Mouse (Mus musculus): ENCODE results near the gene Schip1. TPM values are rescaled to one million over a fixed set of nuclear protein-coding genes. Genes with fewer than 3 reads are reported as not detected.
A peak's percentile ranks its signal among the peaks of the same experiment; 100 is the strongest.

Gene Schip1
- total and polyA plus RNA-seq, 2 experiments from 2014 or later = 114 to 192 TPM

DNA sequence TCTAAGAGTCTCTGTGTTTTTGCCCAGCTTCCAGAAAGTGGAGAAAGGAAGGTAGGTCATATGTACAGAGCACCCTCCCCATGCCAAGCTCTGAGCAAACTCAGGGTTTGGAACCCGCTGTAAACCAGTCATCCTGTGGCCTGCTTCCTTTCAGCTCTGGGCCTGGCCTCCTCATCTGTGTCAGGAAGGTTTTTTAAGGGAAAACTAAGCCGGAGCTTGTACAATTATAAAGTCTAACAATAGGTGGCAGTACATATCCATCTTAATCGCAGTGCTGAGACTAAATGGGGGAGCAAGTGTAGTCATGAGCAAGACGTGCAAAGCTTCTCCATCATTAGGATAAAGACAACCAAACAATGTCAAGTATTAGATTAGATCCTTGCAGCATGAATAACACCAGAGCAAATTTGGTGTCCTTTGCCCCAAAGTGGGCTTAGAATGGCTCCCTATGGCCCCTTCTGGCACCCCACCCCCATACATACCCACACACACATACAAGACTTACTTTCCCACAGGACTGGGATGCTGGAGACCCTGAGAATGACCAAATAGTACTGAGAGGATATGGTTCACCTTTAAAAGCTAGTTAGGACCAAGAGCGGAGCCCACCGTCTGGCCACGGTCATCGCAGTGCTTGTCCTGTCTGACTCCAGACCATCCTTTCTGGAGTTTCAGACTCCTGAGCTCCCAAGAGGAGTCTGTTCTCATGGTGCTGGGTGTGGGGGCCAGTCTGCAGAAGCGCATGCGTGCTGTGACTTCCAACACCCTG, 550.6 kb downstream of the Schip1 start:
- no peaks in the 10 kb centered on the region for H3K9me3 ChIP-seq (ENCODE audit: low read length)
- no peak overlapping the region for H3K4me2 ChIP-seq (ENCODE audit: low read depth)
- peak; percentile 68 for ATAC-seq
- WGBS = 63% methylated on average over 10 of the region's 10 CpGs
- H3K4me1 ChIP-seq (ENCODE audit: insufficient read depth) = no peaks in the 10 kb centered on the region
- DNase-seq = peak; percentile 72
- H3K36me3 ChIP-seq (ENCODE audit: insufficient read depth) = peaks cover 13% of the 10 kb centered on the region
- TF ChIP-seq CTCF (IDR thresholded peaks at IDR 0.05; ENCODE audit: low read depth) = peak; percentile 66
- H3K27ac ChIP-seq (ENCODE audit: low read depth, low read length) = no peak overlapping the region
- H3K9ac ChIP-seq = no peak overlapping the region
- no peak overlapping the region for H3K4me3 ChIP-seq (ENCODE audit: low read depth, low read length)
- H3K27me3 ChIP-seq (ENCODE audit: insufficient read depth, low read length) = no peaks in the 10 kb centered on the region

DNA sequence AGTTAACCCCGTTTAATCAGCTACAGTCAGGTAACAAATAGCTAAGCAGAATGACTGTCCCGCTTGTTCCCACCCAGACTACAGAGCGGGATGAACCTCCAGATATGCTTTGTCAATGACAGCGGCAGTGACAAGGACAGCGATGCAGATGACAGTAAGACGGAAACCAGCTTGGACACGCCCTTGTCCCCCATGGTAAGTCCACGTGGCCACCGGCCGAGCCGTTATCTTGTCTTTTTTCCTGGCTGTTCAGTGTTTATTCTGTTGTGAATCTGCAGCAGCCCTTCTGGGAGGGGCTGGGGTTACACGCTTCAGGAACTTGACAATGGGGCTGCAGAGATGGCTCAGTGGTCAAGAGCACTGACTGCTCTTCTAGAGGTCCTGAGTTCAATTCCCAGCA, 551.8 kb downstream of the Schip1 start:
- Histone ChIP-seq H3K36me3 (ENCODE audit: insufficient read depth) (peaks cover 24% of the 10 kb centered on the region), H3K4me3 (ENCODE audit: low read depth, low read length) (no peak overlapping the region), H3K9ac (no peak overlapping the region), H3K4me1 (ENCODE audit: insufficient read depth) (no peaks in the 10 kb centered on the region), H3K4me2 (ENCODE audit: low read depth) (no peak overlapping the region), H3K9me3 (ENCODE audit: low read length) (no peaks in the 10 kb centered on the region), H3K27me3 (ENCODE audit: insufficient read depth, low read length) (no peaks in the 10 kb centered on the region), H3K27ac (ENCODE audit: low read depth, low read length) (no peak overlapping the region)
- WGBS = 95% methylated on average over 12 of the region's 12 CpGs
- ATAC-seq (no peak), DNase-seq (no peak)
- no peak for TF ChIP-seq CTCF (IDR thresholded peaks at IDR 0.05; ENCODE audit: low read depth)

GRCm38 (mm10) chr3:68617708-68618107, 553.1 kb downstream of the Schip1 start:
- Histone ChIP-seq H3K4me2 (ENCODE audit: low read depth) (no peak overlapping the region), H3K36me3 (ENCODE audit: insufficient read depth) (peaks cover 30% of the 10 kb centered on the region), H3K9ac (no peak overlapping the region), H3K27me3 (ENCODE audit: insufficient read depth, low read length) (no peaks in the 10 kb centered on the region), H3K4me1 (ENCODE audit: insufficient read depth) (no peaks in the 10 kb centered on the region), H3K4me3 (ENCODE audit: low read depth, low read length) (no peak overlapping the region), H3K9me3 (ENCODE audit: low read length) (no peaks in the 10 kb centered on the region), H3K27ac (ENCODE audit: low read depth, low read length) (no peak overlapping the region)
- no peak for ATAC-seq
- no peak for TF ChIP-seq CTCF (IDR thresholded peaks at IDR 0.05; ENCODE audit: low read depth)
- 92% methylated on average over 10 of the region's 10 CpGs for WGBS
- no peak for DNase-seq

GRCm38 (mm10) chr3:68619097-68619496, 554.5 kb downstream of the Schip1 start:
- peaks cover 36% of the 10 kb centered on the region for H3K36me3 ChIP-seq (ENCODE audit: insufficient read depth)
- H3K27ac ChIP-seq (ENCODE audit: low read depth, low read length) = no peak overlapping the region
- no peak overlapping the region for H3K4me3 ChIP-seq (ENCODE audit: low read depth, low read length)
- no peak overlapping the region for H3K4me2 ChIP-seq (ENCODE audit: low read depth)
- H3K27me3 ChIP-seq (ENCODE audit: insufficient read depth, low read length) = no peaks in the 10 kb centered on the region
- no peaks in the 10 kb centered on the region for H3K4me1 ChIP-seq (ENCODE audit: insufficient read depth)
- TF ChIP-seq CTCF (IDR thresholded peaks at IDR 0.05; ENCODE audit: low read depth) = no peak
- H3K9ac ChIP-seq = no peak overlapping the region
- WGBS = 76% methylated on average over 5 of the region's 5 CpGs
- H3K9me3 ChIP-seq (ENCODE audit: low read length) = no peaks in the 10 kb centered on the region
- ATAC-seq = no peak
- DNase-seq = no peak

DNA sequence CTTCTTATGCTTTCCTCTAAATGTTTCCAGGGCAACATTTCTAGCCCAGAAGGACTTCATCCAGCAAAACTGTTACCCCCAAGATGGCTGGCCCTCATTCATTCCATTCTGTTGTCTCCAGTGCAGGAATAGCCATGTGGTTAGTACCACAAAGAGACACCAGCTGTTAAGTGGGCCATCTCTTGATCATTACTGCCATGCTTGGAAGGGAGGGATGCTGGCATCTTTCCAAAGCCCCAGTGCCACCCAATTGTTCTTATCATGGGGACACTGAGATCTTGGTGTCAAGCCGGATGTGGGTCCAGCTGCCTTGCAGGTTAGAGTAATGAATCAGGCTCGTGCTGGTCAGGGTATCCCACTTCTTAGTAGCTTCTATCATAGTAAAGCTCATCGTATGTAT, 557.4 kb downstream of the Schip1 start:
- H3K9me3 ChIP-seq (ENCODE audit: low read length) = no peaks in the 10 kb centered on the region
- no peak overlapping the region for H3K9ac ChIP-seq
- DNase-seq (no peak), ATAC-seq (no peak)
- H3K4me2 ChIP-seq (ENCODE audit: low read depth) = no peak overlapping the region
- no peak overlapping the region for H3K4me3 ChIP-seq (ENCODE audit: low read depth, low read length)
- 88% methylated on average over 3 of the region's 3 CpGs for WGBS
- no peaks in the 10 kb centered on the region for H3K4me1 ChIP-seq (ENCODE audit: insufficient read depth)
- no peak for TF ChIP-seq CTCF (IDR thresholded peaks at IDR 0.05; ENCODE audit: low read depth)
- no peak overlapping the region for H3K27ac ChIP-seq (ENCODE audit: low read depth, low read length)
- peaks cover 46% of the 10 kb centered on the region for H3K36me3 ChIP-seq (ENCODE audit: insufficient read depth)
- no peaks in the 10 kb centered on the region for H3K27me3 ChIP-seq (ENCODE audit: insufficient read depth, low read length)

GRCm38 (mm10) chr3:68623036-68623435, 558.4 kb downstream of the Schip1 start:
- no peak for TF ChIP-seq CTCF (IDR thresholded peaks at IDR 0.05; ENCODE audit: low read depth)
- DNase-seq = no peak
- no peak overlapping the region for H3K4me3 ChIP-seq (ENCODE audit: low read depth, low read length)
- no peak overlapping the region for H3K27ac ChIP-seq (ENCODE audit: low read depth, low read length)
- H3K36me3 ChIP-seq (ENCODE audit: insufficient read depth) = peaks cover 43% of the 10 kb centered on the region
- no peaks in the 10 kb centered on the region for H3K9me3 ChIP-seq (ENCODE audit: low read length)
- no peak overlapping the region for H3K9ac ChIP-seq
- no peak overlapping the region for H3K4me2 ChIP-seq (ENCODE audit: low read depth)
- no peaks in the 10 kb centered on the region for H3K4me1 ChIP-seq (ENCODE audit: insufficient read depth)
- no peak for ATAC-seq
- H3K27me3 ChIP-seq (ENCODE audit: insufficient read depth, low read length) = no peaks in the 10 kb centered on the region
- 93% methylated on average over 5 of the region's 5 CpGs for WGBS

- Histone ChIP-seq H3K4me1 (ENCODE audit: insufficient read depth) (no peaks in the 10 kb centered on the region), H3K9ac (no peak overlapping the region), H3K4me2 (ENCODE audit: low read depth) (no peak overlapping the region), H3K27me3 (ENCODE audit: insufficient read depth, low read length) (no peaks in the 10 kb centered on the region), H3K27ac (ENCODE audit: low read depth, low read length) (no peak overlapping the region), H3K9me3 (ENCODE audit: low read length) (no peaks in the 10 kb centered on the region), H3K36me3 (ENCODE audit: insufficient read depth) (peaks cover 43% of the 10 kb centered on the region), H3K4me3 (ENCODE audit: low read depth, low read length) (no peak overlapping the region)
- no peak for ATAC-seq
- WGBS = 87% methylated on average over 6 of the region's 6 CpGs
- no peak for DNase-seq
- TF ChIP-seq CTCF (IDR thresholded peaks at IDR 0.05; ENCODE audit: low read depth) = no peak
Observed at GRCm38 (mm10) chr3:68624471-68624870, 559.9 kb downstream of the Schip1 start.
